Mouse (Mus musculus) embryonic fibroblast, embryonic 13.5 days (primary cell): ENCODE measurements at regions not wholly inside any gene's neighbourhood (a gene's known extent, or its start where the extent isn't known, plus 50 kb on each side); places are given as distances from the start of the nearest gene placed in this dataset.

Experiments
- CTCF ChIP-seq: IDR thresholded peaks from 2 replicates; pipeline ENCODE4 v1.5.1; 2011; ENCODE audit warnings: mild to moderate bottlenecking, control low read depth, low read length, moderate library complexity, borderline replicate concordance; ENCODE audit not compliant: insufficient read depth
- POLR2A ChIP-seq: IDR thresholded peaks from 2 replicates; pipeline ENCODE4 v1.6.1; 2011; ENCODE audit warnings: low read depth, mild to moderate bottlenecking, control low read depth, low read length, moderate library complexity

GRCm38 (mm10) chr2:74997736-74998135 is 172.1 kb downstream of the Mtx2 start:
- TF ChIP-seq CTCF, result no peak
- TF ChIP-seq POLR2A, result no peak
